Mouse (Mus musculus) splenic B cell, adult 2 months (primary cell): ENCODE measurements at regions not wholly inside any gene's neighbourhood (a gene's known extent, or its start where the extent isn't known, plus 50 kb on each side); places are given as distances from the start of the nearest gene placed in this dataset.
A peak's percentile ranks its signal among the peaks of the same experiment; 100 is the strongest.

Experiments used
- DNase-seq: peaks from one replicate; pipeline ENCODE4 v3.0.0-alpha.2; 2011; ENCODE audit warnings: low read depth, low spot score
- H3K27me3 ChIP-seq: 2 replicates; pipeline ENCODE4 v1.6.1; 2012; ENCODE audit warnings: mild to moderate bottlenecking, low read length, moderate library complexity, mixed read lengths; ENCODE audit not compliant: control insufficient read depth, poor library complexity, insufficient read depth, severe bottlenecking
- H3K36me3 ChIP-seq: 2 replicates; pipeline ENCODE4 v1.6.1; 2012; ENCODE audit warnings: mild to moderate bottlenecking, low read length, moderate library complexity, mixed read lengths; ENCODE audit not compliant: control insufficient read depth, poor library complexity, insufficient read depth, severe bottlenecking

DNA sequence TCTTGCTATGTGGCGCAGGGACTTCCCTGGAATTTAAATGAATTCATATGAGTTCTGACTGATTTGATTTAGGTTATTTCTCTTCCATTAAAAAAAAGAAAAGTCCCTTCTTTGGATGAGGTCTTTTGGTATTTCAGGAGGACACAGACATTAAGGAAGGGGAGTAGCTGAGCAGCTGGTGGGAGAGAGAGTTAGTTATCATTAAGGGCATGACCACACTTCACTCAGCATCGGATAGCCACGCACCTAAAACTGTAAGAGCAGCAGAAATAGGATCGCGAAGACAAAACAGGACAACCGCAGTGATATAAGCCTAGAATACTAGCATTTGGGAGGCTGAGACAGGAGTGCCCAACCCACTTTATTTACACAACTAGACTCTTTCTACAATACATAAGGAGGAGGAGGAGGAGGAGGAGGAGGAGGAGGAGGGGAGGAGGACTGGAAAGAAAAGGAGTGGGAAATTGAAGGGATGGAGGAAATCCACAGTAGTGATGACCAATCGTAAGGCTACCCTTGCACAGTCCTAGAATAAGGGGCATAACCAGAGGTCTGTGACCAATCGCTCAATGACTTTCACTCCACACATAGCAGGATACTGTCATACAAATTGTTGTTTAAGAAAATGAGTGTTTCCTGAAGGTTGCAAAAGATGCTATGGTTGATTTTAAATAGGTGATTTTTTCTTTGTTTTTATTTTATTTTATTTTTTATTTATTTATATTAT lies 241.5 kb downstream of the Lipi start:
- DNase-seq: no peak
- no peaks in the 10 kb centered on the region; the same call in 1 of the 2 replicates for H3K27me3 ChIP-seq
- no peaks in the 10 kb centered on the region for H3K36me3 ChIP-seq

DNA sequence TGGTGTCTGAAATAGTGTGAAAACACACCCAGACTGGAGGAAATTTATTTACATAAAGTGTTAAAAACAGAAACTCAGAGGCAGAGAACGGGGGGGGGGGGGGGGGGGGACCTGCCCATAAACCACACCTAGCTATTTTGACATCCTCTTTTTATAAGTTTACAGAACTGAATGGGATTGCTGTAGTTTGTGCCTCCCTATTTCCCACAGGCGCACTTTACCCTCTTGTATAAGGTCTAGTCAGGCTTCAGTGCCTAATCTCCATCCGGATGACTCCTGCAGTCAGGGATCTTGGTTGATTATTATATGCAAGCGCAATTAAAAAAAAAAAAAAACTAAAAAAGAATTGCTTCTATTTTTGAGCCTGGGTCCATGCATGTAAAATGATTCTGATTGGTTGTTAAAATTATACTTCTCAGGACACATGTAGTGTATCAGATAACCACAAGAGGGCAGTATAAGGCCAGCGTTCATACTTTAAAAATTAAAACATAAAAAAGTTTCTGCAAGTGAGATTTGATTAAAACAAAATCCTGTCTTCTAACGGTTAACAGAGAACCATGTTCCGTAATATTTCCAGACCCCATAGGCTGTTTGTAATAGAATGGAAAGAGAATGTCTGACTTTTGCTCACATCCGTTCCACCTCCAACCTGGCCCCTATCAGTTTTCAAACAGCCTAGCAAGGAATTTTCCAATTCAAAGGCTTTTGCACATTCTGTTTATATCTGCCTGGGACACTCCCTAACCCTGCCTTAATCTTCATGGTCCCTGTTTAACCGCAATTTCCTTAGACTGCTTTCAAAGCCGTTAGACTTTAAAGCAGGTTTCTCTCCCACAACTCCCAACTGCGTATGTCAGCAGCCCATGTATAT lies 242.6 kb downstream of the Lipi start:
- no peaks in the 10 kb centered on the region for H3K36me3 ChIP-seq
- H3K27me3 ChIP-seq: no peaks in the 10 kb centered on the region; the same call in 1 of the 2 replicates
- peak; percentile 15 for DNase-seq

DNA sequence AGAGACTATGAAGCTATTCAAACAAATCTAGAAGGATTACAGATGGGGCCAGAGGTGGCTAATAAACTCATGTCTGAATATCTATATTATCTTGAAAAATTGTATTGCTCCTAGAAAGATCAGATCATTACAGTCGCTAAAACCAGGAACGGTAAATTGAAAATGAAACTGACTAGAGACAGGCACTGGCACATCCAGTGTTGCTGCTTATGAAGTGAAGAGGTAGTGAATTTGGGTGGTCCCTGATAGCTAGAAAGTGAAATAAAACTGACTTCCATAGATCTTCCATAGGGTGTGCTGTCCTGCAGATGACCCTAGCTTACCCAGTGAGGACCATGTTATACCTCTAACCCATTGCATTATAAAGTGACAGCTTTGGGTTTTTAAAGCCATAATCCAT lies 251.6 kb downstream of the Lipi start:
- no peaks in the 10 kb centered on the region for H3K27me3 ChIP-seq
- DNase-seq: no peak
- no peaks in the 10 kb centered on the region for H3K36me3 ChIP-seq

DNA sequence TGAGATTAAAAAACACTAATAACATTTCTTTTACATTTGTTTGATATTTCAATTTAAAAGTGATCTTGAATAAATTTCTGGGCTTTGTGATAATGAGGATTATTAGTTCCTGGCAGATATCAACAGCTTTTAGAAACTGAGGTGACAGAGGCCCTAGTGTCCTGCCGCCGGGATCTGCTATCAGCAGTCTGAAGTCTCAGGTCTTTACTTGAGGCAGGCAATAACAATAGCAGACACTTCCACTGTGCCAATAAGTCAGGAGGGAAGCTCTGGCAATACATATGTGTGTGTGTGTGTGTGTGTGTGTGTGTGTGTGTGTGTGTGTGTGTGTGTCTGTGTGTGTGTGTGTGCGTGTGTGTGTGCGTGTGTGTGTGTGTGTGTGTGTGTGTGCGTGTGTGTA lies 252.1 kb downstream of the Lipi start:
- Histone ChIP-seq H3K27me3 (no peaks in the 10 kb centered on the region), H3K36me3 (no peaks in the 10 kb centered on the region)
- DNase-seq: no peak

DNA sequence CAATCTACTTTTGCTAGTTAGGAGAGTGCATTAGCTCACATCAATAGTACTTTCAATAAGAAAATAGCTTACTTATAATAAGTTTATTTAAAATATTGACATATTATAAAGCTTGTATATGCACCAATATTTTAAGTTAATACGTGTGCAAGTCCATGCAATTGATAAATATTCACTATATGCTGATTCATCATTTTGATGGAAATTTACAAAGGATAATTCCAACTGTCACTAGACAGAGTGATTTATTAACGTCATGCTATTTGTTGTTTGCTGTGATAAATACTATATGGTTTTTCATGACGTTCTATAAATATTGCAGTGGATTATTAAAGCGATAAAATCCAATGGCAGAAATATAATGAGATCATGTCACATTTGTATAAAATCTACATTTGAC lies 253.0 kb downstream of the Lipi start:
- no peaks in the 10 kb centered on the region for H3K36me3 ChIP-seq
- no peaks in the 10 kb centered on the region for H3K27me3 ChIP-seq
- no peak for DNase-seq

DNA sequence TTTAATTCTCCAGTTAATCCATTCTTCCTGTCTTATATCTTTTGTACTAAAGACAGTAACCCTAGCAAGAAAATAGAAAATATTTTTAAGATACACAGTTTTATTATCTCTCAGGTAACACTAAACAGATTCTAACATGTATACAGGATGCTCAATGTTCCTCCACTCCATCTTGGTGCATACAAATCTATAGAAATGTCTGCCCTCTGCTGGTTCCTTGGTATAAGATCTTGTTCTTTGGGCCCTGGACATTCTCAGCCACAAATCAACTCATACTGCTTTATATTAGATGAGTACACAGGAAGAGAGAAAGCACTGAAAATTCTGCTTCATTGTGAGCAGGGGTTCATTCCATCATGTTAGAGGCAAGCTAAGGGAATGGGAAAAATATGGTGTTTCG lies 260.6 kb downstream of the Lipi start:
- Histone ChIP-seq H3K27me3 (no peaks in the 10 kb centered on the region), H3K36me3 (no peaks in the 10 kb centered on the region)
- no peak for DNase-seq

DNA sequence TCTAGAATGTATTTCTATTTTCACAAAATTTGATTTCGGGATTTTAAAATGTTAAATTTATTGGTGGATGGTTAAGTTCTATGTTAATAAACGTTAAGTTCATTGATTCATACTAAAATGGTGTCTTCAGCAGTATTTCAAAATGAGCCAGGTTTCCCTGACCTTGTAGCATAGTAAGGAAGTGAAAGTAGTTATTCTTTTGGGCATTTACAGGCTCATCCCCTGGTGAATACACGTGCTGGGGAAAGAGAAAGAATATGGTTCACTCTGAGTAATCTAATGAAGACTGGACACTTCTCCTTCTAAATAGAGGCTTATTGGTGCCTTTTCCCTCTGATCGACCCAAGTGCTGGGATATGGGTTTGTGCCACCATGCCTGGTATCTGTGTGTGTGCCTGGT lies 281.1 kb downstream of the Lipi start:
- no peak for DNase-seq
- no peaks in the 10 kb centered on the region for H3K27me3 ChIP-seq

DNA sequence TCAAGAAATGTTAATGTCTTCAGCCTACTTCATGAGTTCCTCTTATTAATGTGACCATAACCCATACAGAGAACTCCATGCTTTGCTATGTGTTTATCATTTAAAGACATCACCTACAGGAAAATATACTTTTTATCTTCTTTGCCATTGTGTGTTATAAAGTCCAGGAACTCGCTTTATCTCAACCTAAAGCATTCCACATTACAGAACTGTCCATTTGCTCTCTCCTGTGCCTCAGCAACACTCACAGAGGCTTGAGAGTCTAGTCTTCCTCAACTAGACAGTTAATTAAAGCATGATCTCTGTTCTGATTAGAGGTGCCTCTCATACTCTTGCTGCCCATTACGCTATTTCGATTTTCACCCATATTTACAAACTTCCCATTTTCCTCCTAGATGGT lies 288.4 kb downstream of the Lipi start:
- no peak for DNase-seq
- no peaks in the 10 kb centered on the region for H3K27me3 ChIP-seq
- no peaks in the 10 kb centered on the region for H3K36me3 ChIP-seq

More for the DNA sequence above, 281.1 kb downstream of the Lipi start:
- no peaks in the 10 kb centered on the region for H3K36me3 ChIP-seq

DNA sequence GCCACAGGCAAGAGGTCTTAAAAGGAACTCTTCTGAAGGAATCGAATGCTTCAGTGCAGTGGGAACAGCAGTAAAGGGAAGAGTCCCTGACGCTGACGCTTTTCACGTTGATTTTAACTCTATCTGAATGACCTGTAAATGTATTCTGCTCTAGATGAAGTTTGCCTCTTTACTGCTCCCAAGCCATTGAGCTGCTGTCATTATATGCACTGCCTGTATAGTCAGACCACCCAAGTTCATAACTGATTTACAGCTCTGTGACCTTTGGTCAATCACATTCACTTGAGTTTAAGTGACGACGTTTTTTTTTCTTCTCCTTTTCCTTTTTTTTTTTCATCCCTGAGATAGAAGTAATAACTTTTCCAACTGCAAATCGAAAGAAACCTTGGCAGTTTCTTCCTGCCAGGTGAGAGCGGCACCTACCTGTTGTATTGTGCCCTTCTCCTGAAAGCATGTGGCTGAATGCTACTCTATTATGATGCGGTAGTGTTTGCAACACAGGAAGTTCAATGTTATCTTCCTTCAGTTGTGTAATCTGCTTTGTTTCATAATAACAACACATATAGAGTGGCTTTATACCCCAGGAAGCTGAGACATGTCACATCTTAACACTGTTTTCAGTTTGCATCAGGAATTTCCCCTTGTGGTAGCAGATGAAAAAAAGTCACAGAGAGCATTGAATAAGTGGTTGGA lies 293.0 kb downstream of the Lipi start:
- H3K36me3 ChIP-seq: no peaks in the 10 kb centered on the region
- DNase-seq: no peak
- no peaks in the 10 kb centered on the region for H3K27me3 ChIP-seq

DNA sequence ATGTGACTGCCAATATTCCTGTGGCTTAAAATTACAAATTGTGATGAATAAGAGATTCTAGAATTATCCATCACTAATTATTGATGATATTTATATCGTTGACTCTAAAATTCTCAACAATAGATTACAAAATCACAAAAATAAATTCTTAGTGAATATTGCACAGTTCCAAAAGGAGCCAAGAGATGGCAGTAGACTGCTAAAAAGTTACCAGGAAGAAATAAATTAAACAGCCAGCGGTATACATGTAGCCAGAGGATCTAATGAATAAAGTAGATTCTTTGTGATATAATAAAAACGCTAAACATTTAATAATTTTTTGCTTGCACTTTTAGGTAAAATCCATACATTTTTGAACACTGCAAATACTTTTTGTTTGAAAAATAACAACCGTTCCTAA lies 294.7 kb downstream of the Lipi start:
- DNase-seq: no peak
- Histone ChIP-seq H3K36me3 (no peaks in the 10 kb centered on the region), H3K27me3 (no peaks in the 10 kb centered on the region)

DNA sequence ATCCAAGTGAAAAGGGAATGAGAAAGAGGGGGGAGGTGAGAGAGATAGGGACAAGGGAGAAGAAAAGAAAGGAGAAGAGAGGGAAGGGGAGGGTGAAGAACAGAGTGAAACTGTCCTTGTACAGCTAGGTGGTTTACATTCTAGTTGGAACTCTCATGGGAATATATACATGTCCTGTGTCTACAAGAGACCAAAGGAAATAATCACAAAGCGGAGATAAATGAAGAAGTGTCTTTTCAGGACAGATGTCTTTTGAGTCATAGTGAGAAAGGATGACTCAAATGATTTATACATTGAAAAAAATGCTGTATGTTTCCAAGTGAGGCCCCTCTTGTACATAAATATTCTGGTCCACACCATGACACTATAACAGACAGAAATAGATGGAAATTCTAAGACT lies 298.7 kb downstream of the Lipi start:
- H3K36me3 ChIP-seq: no peaks in the 10 kb centered on the region
- no peaks in the 10 kb centered on the region for H3K27me3 ChIP-seq
- DNase-seq: no peak

DNA sequence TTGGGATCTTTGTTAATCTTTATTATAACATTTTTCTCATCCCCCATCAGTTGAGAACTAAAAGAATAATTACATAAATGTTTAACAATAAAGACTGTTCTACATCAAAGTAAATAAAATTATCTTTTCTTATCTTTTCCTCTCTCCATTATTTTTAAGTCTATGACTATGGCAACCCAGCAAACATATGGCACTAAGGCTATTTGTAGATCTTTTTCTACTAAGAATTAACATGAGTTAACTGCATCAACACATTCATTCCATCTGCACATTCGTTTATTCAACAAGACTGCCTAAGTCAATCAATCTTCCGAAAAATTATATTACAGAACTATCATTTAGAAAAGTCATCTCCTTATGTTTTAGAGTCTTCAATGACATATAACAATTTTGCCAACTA lies 300.1 kb downstream of the Lipi start:
- no peaks in the 10 kb centered on the region for H3K36me3 ChIP-seq
- no peaks in the 10 kb centered on the region for H3K27me3 ChIP-seq
- DNase-seq: no peak

DNA sequence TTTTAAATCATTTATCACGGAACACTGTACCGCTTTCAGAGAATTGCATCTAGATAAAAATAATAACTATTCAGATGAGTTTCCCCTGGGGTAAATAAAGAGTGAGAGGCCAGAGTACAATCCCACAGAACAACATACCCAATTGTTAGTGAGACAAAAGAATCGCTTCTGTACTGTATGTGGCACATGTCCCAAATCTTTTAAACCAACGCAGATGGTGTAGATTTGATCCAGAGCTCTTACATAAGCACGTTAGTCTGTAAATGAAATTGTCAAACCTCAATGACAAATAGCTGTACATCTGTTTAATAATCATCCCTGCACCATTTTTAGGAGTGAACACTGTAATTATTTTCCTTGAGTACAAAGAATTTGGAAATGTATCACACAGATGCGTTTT lies 322.0 kb downstream of the Lipi start:
- Histone ChIP-seq H3K36me3 (no peaks in the 10 kb centered on the region), H3K27me3 (no peaks in the 10 kb centered on the region)
- no peak for DNase-seq

DNA sequence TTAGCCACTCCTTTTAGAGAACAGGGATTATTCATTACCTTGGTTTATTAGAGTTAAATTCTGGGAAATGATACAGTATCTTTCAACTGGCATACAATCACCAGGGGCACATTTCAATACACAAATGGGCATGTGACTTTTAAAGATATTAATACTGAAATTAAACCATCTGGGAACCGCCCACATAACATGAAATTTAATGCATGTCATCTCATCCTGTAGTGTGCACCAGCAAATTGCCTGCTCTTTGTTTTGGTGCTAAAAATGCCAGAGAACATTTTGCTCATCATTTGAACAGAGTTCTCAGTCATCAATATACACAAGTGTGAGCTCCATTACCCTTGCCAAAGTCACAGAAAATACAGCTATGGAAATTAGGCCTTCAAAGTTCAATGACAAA lies 330.9 kb downstream of the Lipi start:
- H3K27me3 ChIP-seq: no peaks in the 10 kb centered on the region
- no peak for DNase-seq
- H3K36me3 ChIP-seq: no peaks in the 10 kb centered on the region

DNA sequence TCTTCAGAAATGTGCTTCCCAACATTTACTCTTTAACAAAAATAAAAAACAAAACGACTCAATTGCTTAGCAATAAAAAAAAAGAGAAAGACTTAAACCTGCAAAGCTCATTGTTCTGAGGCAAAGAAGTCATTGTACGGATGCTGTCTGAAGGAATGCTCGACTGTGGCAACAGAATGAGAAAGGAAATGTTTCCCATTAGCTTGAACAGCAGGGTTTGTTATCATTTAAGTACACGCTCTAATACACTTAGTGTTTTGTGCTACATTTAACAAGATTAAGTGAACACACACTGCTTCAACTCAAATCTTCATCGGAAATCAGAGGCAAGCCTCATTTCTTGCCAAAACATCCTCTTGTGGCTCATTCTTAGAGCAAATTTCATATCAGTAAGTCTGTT lies 336.7 kb downstream of the Lipi start:
- no peak for DNase-seq
- no peaks in the 10 kb centered on the region for H3K36me3 ChIP-seq
- H3K27me3 ChIP-seq: no peaks in the 10 kb centered on the region
